Mouse (Mus musculus) ES-E14 (cell line): Measurements from ENCODE around the gene E2f6. TPM values are rescaled to one million over a fixed set of nuclear protein-coding genes. Genes with fewer than 3 reads are reported as not detected.

ENCODE experiments used
- DNase-seq: peaks from one replicate; pipeline ENCODE4 v3.0.0-alpha.2; 2013; ENCODE audit warnings: low read depth, low spot score
- H3K27ac ChIP-seq: 2 replicates; pipeline ENCODE4 v1.5.1; 2012; ENCODE audit warnings: low read depth, mild to moderate bottlenecking, low read length, moderate library complexity, mixed read lengths; ENCODE audit not compliant: poor library complexity, insufficient read depth, severe bottlenecking
- H3K36me3 ChIP-seq: 2 replicates; pipeline ENCODE4 v1.6.1; 2012; ENCODE audit warnings: mild to moderate bottlenecking, low read length, moderate library complexity, mixed read lengths; ENCODE audit not compliant: control insufficient read depth, poor library complexity, insufficient read depth, severe bottlenecking
- H3K4me1 ChIP-seq, 2 experiments: fragments of 150-350 bp in 1 of 2; sonication (generic) in 1 of 2; 2 replicates each; pipeline ENCODE4 v1.6.1; 2012; ENCODE audit warnings: low read length in 2 of 2, mild to moderate bottlenecking in 1 of 2, mixed read lengths in 1 of 2; ENCODE audit not compliant: control insufficient read depth in 2 of 2, insufficient read depth in 2 of 2, poor library complexity in 1 of 2
- H3K4me3 ChIP-seq, 2 experiments: fragments of 150-350 bp in 1 of 2; sonication (generic) in 1 of 2; 2 replicates each; pipeline ENCODE4 v1.5.1; 2012; ENCODE audit warnings: low read length in 2 of 2, low read depth in 1 of 2, mild to moderate bottlenecking in 1 of 2, mixed read lengths in 1 of 2; ENCODE audit not compliant: insufficient read depth in 1 of 2, poor library complexity in 1 of 2, severe bottlenecking in 1 of 2
- H3K9ac ChIP-seq: 2 replicates; pipeline ENCODE4 v1.6.1; 2012; ENCODE audit warnings: low read depth, mild to moderate bottlenecking, low read length, mixed read lengths; ENCODE audit not compliant: poor library complexity, insufficient read depth, severe bottlenecking
- H3K9me3 ChIP-seq: fragments of 150-350 bp; sonication (generic); 2 replicates; pipeline ENCODE4 v1.6.1; 2012; ENCODE audit warnings: low read depth, mild to moderate bottlenecking, low read length; ENCODE audit not compliant: control insufficient read depth, insufficient read depth
- CHD2 ChIP-seq: IDR thresholded peaks from 2 replicates; pipeline ENCODE4 v1.6.1; 2014; ENCODE audit warnings: mild to moderate bottlenecking, low read depth, low read length, inconsistent platforms
- HCFC1 ChIP-seq: IDR thresholded peaks from 2 replicates; pipeline ENCODE4 v1.6.1; 2012; ENCODE audit warnings: low read length, inconsistent platforms, borderline replicate concordance; ENCODE audit not compliant: insufficient read depth
- MAFK ChIP-seq: IDR thresholded peaks from 2 replicates; pipeline ENCODE4 v1.6.1; 2014; ENCODE audit warnings: mild to moderate bottlenecking, low read depth, low read length, inconsistent platforms; ENCODE audit not compliant: insufficient read depth
- ZC3H11A ChIP-seq: IDR thresholded peaks from 2 replicates; pipeline ENCODE4 v1.6.1; 2012; ENCODE audit warnings: low read depth, mild to moderate bottlenecking, inconsistent platforms, low read length, borderline replicate concordance
- ZNF384 ChIP-seq: IDR thresholded peaks from 2 replicates; pipeline ENCODE4 v1.6.1; 2012; ENCODE audit warnings: low read depth, low read length, inconsistent platforms
- in situ Hi-C, 2 experiments: fragments of 600-800 bp; cut with MboI; formaldehyde crosslinking; loops; one replicate each; pipeline ENCODE4 v1.15.1; 2025; ENCODE audit warnings: low sequenced_read_pairs in 2 of 2, inconsistent platforms in 1 of 2; ENCODE audit not compliant: unreplicated experiment in 2 of 2
- total RNA-seq: library from RNA; depleted of rRNA; stranded (reverse); fragments of 300-350 nt; gene quantifications from 2 replicates; pipeline ENCODE4 v1.2.3, GENCODE M21; 2012

Gene E2f6
- total RNA-seq, 1 experiment, result 12.0 TPM

- in situ Hi-C loops, result no loop called here
- Histone ChIP-seq H3K27ac (no peak overlapping the region), H3K4me3 (no peak overlapping the region), H3K4me1 (peaks cover 1 to 11% of the 10 kb centered on the region in 2 experiments; a peak in 2 of 4 replicates), H3K9me3 (no peaks in the 10 kb centered on the region), H3K36me3 (no peaks in the 10 kb centered on the region), H3K9ac (no peak overlapping the region)
- TF ChIP-seq ZNF384, result no peak
- no peak for TF ChIP-seq HCFC1
- TF ChIP-seq ZC3H11A, result no peak
- no peak for TF ChIP-seq MAFK
- no peak for TF ChIP-seq CHD2
- no peak for DNase-seq
Measured at GRCm38 (mm10) chr12:16847204-16847792, 36.5 kb downstream of the E2f6 start.

GRCm38 (mm10) chr12:16848501-16848900, 37.7 kb downstream of the E2f6 start:
- H3K4me3 ChIP-seq, result no peak overlapping the region
- H3K4me1 ChIP-seq, result peaks cover 1 to 11% of the 10 kb centered on the region in 2 experiments; a peak in 2 of 4 replicates
- H3K27ac ChIP-seq, result no peak overlapping the region
- in situ Hi-C loops, result no loop called here
- no peak for DNase-seq
- TF ChIP-seq MAFK (no peak), ZNF384 (no peak), CHD2 (no peak), HCFC1 (no peak), ZC3H11A (no peak)
- H3K9ac ChIP-seq, result no peak overlapping the region
- no peaks in the 10 kb centered on the region for H3K9me3 ChIP-seq
- H3K36me3 ChIP-seq, result no peaks in the 10 kb centered on the region

GRCm38 (mm10) chr12:16849821-16850220, 39.1 kb downstream of the E2f6 start:
- TF ChIP-seq HCFC1, result no peak
- TF ChIP-seq ZNF384, result no peak
- no peak for TF ChIP-seq CHD2
- TF ChIP-seq MAFK, result no peak
- TF ChIP-seq ZC3H11A, result no peak
- Histone ChIP-seq H3K9me3 (no peaks in the 10 kb centered on the region), H3K4me3 (no peak overlapping the region), H3K36me3 (no peaks in the 10 kb centered on the region), H3K9ac (no peak overlapping the region), H3K27ac (no peak overlapping the region), H3K4me1 (peaks cover 1 to 15% of the 10 kb centered on the region in 2 experiments; a peak in 3 of 4 replicates)
- no peak for DNase-seq
- in situ Hi-C loops, result no loop called here

GRCm38 (mm10) chr12:16850431-16851375, 39.9 kb downstream of the E2f6 start:
- DNase-seq, result peak; percentile 68
- no peak overlapping the region for H3K9ac ChIP-seq
- H3K4me3 ChIP-seq, result peak overlapping the region in 1 of 2 experiments; percentile 5; a peak in 1 of 4 replicates
- H3K9me3 ChIP-seq, result no peaks in the 10 kb centered on the region
- H3K4me1 ChIP-seq, result peaks cover 1 to 15% of the 10 kb centered on the region in 2 experiments; a peak in 3 of 4 replicates
- H3K36me3 ChIP-seq, result no peaks in the 10 kb centered on the region
- in situ Hi-C loops, result no loop called here
- TF ChIP-seq CHD2, result no peak
- no peak for TF ChIP-seq ZC3H11A
- no peak for TF ChIP-seq HCFC1
- no peak for TF ChIP-seq ZNF384
- TF ChIP-seq MAFK, result no peak
- no peak overlapping the region for H3K27ac ChIP-seq
